ENCODE assay signal across 18 mouse cellular contexts in the genomic region with DNA sequence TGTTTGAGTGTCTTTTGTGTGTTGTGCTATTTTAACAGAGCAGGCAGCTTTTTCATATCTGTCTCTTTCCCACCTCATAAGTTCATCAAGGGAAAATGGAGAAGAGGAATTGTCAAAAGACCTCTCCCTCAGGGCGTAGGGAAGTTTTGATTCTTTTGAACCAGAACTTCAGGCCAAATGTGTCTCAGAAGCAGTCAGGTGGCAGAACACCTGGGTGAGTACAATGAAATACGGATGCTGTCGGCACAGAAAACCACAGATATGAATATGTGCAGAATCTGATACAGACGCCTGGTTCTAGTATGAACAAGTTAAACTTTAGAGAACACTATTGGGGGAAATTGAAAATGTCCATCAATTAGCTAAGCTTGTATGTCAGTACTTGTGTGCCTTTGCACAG.
"Had no signal": no experiment of that assay in that cellular context is flagged by ENCODE, and none has a peak within 500 bp of the region (broad histone marks: within the 10 kb centered on the region; RNA-seq: fewer than 3 reads in every experiment).

No protein-coding gene starts in this region.

- H3K4me3 ChIP-seq: liver, embryonic 13.5 days; liver, embryonic 15.5 days; lung, embryonic 15.5 days; midbrain, embryonic 10.5 days; myocyte; neural tube, embryonic 12.5 days; stomach, embryonic 15.5 days had no signal

- H3K9ac ChIP-seq: liver, embryonic 13.5 days; liver, embryonic 15.5 days; liver, postnatal 0 days; lung, embryonic 15.5 days; neural tube, embryonic 12.5 days; stomach, embryonic 15.5 days had no signal

- H3K4me1 ChIP-seq: liver, embryonic 13.5 days; liver, embryonic 15.5 days; lung, embryonic 15.5 days; midbrain, embryonic 10.5 days; neural tube, embryonic 12.5 days; stomach, embryonic 15.5 days had no signal

- H3K9me3 ChIP-seq: liver, embryonic 13.5 days; liver, embryonic 15.5 days; lung, embryonic 15.5 days; midbrain, embryonic 10.5 days; neural tube, embryonic 12.5 days; stomach, embryonic 15.5 days had no signal

- H3K27ac ChIP-seq: liver, embryonic 13.5 days; liver, embryonic 15.5 days; lung, embryonic 15.5 days; midbrain, embryonic 10.5 days; neural tube, embryonic 12.5 days; stomach, embryonic 15.5 days; stomach, postnatal 0 days had no signal

- H3K4me2 ChIP-seq: liver, embryonic 11.5 days; liver, embryonic 13.5 days; liver, embryonic 15.5 days; lung, embryonic 15.5 days; neural tube, embryonic 12.5 days; stomach, embryonic 15.5 days had no signal

- H3K27me3 ChIP-seq: liver, embryonic 13.5 days; liver, embryonic 15.5 days; lung, embryonic 15.5 days; neural tube, embryonic 12.5 days; stomach, embryonic 15.5 days had no signal

- ATAC-seq: liver, postnatal 0 days; lung, postnatal 0 days; midbrain, embryonic 16.5 days had no signal

- H3K36me3 ChIP-seq: liver, embryonic 13.5 days; liver, embryonic 15.5 days; lung, embryonic 15.5 days; midbrain, embryonic 10.5 days; neural tube, embryonic 12.5 days; stomach, embryonic 15.5 days had no signal

- DNase-seq: liver; liver, embryonic 13.5 days; liver, postnatal 0 days; lung, adult 2 months; lung, postnatal 14 days; lung, postnatal 4 days; midbrain, embryonic 14.5 days; right cerebral cortex, postnatal 14 days had no signal
